Mouse (Mus musculus): Measurements from ENCODE around the gene Slit1. TPM values are rescaled to one million over a fixed set of nuclear protein-coding genes. Genes with fewer than 3 reads are reported as not detected.
A peak's percentile ranks its signal among the peaks of the same experiment; 100 is the strongest.

The Slit1 gene
- polyA plus RNA-seq, 1 experiment from 2014 or later: 0.16 TPM

DNA sequence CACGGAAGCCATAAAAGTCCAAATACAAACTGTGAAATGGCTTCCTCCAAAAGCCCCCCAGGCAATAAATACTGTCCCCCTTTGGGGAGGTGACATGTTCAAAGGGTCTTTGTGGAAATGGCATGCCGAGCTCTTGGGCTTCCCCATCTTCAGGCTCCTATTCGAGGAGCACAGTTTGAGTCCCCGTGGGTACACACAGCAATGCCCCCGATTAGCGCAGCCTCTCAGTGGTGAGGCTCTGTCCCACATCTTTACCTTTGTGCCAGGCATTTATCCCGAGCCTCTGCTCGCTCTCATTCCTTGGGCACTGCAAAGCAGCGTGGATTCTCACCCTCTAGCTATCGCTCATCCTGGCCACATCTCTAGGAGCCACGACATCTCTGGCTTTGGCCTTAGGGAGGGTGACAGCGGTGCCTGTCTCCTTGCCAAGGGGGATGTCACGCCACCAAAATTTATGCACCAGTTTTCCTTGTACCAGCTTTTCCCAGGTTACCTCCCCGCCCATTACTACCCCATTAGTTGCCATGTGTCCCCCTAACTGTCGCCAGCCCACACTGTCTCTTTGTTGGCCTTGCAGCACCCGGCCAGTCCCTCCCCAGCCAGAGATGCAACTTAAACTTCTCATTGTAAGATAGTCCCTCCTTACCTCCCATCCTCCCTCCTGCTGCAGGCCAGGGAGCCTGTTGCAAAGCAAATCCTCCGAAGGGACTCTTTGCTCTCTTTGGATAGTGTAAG is 37.2 kb downstream of the Slit1 start:
- ATAC-seq (no peak), DNase-seq (ENCODE audit: low spot score) (no peak)
- no peak overlapping the region for H3K4me2 ChIP-seq (replicated peaks; ENCODE audit: low read depth, low read length)
- no peaks in the 10 kb centered on the region for H3K9me3 ChIP-seq (ENCODE audit: low read length)
- H3K27ac ChIP-seq (ENCODE audit: low read length): no peak overlapping the region
- H3K9ac ChIP-seq (replicated peaks; ENCODE audit: low read depth): no peak overlapping the region
- no peaks in the 10 kb centered on the region for H3K36me3 ChIP-seq (ENCODE audit: insufficient read depth, low read length)
- no peaks in the 10 kb centered on the region for H3K27me3 ChIP-seq (replicated peaks; ENCODE audit: insufficient read depth, low read length)
- no peak overlapping the region for H3K4me3 ChIP-seq (ENCODE audit: low read depth, low read length)
- no peak for TF ChIP-seq CTCF (IDR thresholded peaks at IDR 0.05)
- no peak for TF ChIP-seq EP300 (IDR thresholded peaks at IDR 0.05)
- 74% methylated on average over 17 of the region's 17 CpGs for WGBS
- H3K4me1 ChIP-seq (ENCODE audit: insufficient read depth, low read depth, low read length): no peaks in the 10 kb centered on the region

DNA sequence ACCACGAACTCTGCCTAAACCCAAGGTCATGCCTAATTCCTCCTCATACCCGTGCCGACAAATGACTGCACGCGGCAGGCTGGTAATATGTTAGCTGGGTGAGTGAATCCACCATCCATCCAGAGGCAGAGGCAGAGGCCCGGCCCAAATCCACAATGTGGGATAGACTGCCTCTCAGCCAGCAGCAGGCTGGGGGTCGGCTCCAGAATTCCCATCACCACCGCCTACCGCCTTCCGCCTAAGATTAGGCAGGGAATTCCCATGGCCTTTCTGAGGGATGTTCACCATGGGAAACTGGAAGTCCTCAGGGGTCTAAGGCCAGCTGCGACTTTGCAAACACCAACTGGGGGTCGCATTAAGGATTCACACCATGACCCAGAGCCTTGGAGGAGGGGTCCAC is 38.0 kb downstream of the Slit1 start:
- no peak overlapping the region for H3K9ac ChIP-seq (replicated peaks; ENCODE audit: low read depth)
- H3K27ac ChIP-seq (ENCODE audit: low read length): no peak overlapping the region
- TF ChIP-seq CTCF (IDR thresholded peaks at IDR 0.05) (no peak), EP300 (IDR thresholded peaks at IDR 0.05) (no peak)
- no peak overlapping the region for H3K4me3 ChIP-seq (ENCODE audit: low read depth, low read length)
- H3K36me3 ChIP-seq (ENCODE audit: insufficient read depth, low read length): no peaks in the 10 kb centered on the region
- no peaks in the 10 kb centered on the region for H3K9me3 ChIP-seq (ENCODE audit: low read length)
- no peaks in the 10 kb centered on the region for H3K27me3 ChIP-seq (replicated peaks; ENCODE audit: insufficient read depth, low read length)
- DNase-seq (ENCODE audit: low spot score) (no peak), ATAC-seq (no peak)
- no peak overlapping the region for H3K4me2 ChIP-seq (replicated peaks; ENCODE audit: low read depth, low read length)
- WGBS: 46% methylated on average over 12 of the region's 12 CpGs
- H3K4me1 ChIP-seq (ENCODE audit: insufficient read depth, low read depth, low read length): no peaks in the 10 kb centered on the region

GRCm38 (mm10) chr19:41702638-41703037 is 40.8 kb downstream of the Slit1 start:
- Histone ChIP-seq H3K27ac (ENCODE audit: low read length) (no peak overlapping the region), H3K27me3 (replicated peaks; ENCODE audit: insufficient read depth, low read length) (no peaks in the 10 kb centered on the region), H3K9me3 (ENCODE audit: low read length) (no peaks in the 10 kb centered on the region), H3K9ac (replicated peaks; ENCODE audit: low read depth) (no peak overlapping the region), H3K4me2 (replicated peaks; ENCODE audit: low read depth, low read length) (no peak overlapping the region), H3K4me3 (ENCODE audit: low read depth, low read length) (no peak overlapping the region), H3K4me1 (ENCODE audit: insufficient read depth, low read depth, low read length) (no peaks in the 10 kb centered on the region), H3K36me3 (ENCODE audit: insufficient read depth, low read length) (no peaks in the 10 kb centered on the region)
- TF ChIP-seq EP300 (IDR thresholded peaks at IDR 0.05): no peak
- TF ChIP-seq CTCF (IDR thresholded peaks at IDR 0.05): no peak
- WGBS: 65% methylated on average over 6 of the region's 6 CpGs
- ATAC-seq (no peak), DNase-seq (ENCODE audit: low spot score) (no peak)

DNA sequence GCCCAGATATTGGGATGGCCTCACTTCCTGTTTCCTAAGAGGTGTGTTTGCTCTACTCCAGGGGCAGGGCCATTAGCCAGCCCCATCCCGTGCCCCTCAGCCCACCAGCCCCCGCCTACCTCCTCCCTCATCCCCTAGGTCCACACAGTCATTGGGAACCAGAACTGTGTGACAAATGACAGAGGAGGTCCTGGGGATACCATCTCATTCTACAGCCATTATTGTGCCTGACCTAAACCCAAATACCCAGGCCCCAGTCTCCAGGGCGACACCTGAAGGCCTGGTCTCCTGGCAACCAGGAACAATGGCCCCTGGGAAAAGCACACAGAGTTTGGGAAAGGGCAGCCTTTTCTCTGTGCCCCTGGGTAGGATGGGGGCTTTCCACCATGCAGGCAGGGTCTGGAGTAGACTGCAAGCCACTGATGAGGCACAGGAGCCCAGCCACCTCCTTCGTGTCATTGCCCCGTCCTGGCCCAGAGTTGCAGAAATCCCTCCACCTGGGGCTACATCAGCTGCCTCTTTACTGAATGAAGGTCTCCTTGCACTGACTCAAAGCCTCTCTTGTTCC is 44.5 kb downstream of the Slit1 start:
- Histone ChIP-seq H3K4me2 (replicated peaks; ENCODE audit: low read depth, low read length) (no peak overlapping the region), H3K36me3 (ENCODE audit: insufficient read depth, low read length) (no peaks in the 10 kb centered on the region), H3K9me3 (ENCODE audit: low read length) (no peaks in the 10 kb centered on the region), H3K9ac (replicated peaks; ENCODE audit: low read depth) (no peak overlapping the region), H3K27me3 (replicated peaks; ENCODE audit: insufficient read depth, low read length) (no peaks in the 10 kb centered on the region), H3K27ac (ENCODE audit: low read length) (no peak overlapping the region), H3K4me1 (ENCODE audit: insufficient read depth, low read depth, low read length) (no peaks in the 10 kb centered on the region), H3K4me3 (ENCODE audit: low read depth, low read length) (no peak overlapping the region)
- ATAC-seq: no peak
- TF ChIP-seq EP300 (IDR thresholded peaks at IDR 0.05): no peak
- no peak for TF ChIP-seq CTCF (IDR thresholded peaks at IDR 0.05)
- DNase-seq (ENCODE audit: low spot score): no peak
- 57% methylated on average over 5 of the region's 5 CpGs for WGBS

DNA sequence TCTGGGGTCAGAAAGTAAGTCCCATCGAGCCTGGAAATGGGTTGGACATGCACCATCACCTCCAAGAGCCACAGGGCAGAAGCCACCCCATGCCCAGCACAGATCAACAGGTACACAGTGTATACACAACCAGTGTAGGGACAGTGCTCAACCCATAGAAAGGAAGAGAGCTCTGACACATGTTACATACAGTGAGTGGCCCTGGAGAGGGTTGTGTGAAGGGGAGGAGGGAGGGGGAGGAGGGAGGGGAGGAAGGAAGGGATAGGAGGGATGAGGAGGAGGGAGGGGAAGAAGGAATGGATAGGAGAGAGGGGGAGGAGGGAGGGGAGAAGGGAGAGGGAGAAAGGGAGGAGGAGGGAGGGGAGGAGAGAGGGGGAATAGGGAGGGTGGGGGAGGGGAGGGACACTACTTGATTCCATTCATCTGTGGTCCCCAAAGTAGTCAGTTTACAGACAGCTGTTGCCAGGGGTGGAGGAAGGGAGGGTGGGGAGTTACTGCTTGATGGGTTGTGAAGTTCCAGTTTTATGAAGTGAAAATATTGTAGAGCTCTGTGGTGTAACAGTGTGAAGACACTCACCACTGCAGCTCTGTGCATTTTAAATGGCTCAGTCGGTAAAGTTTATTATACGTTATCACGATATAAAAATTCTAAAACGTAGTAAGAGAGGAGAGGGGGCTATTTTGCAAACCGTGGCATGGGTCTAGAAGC is 45.5 kb downstream of the Slit1 start:
- 55% methylated on average over 6 of the region's 6 CpGs for WGBS
- no peak for DNase-seq (ENCODE audit: low spot score)
- Histone ChIP-seq H3K36me3 (ENCODE audit: insufficient read depth, low read length) (no peaks in the 10 kb centered on the region), H3K9me3 (ENCODE audit: low read length) (no peaks in the 10 kb centered on the region), H3K4me2 (replicated peaks; ENCODE audit: low read depth, low read length) (no peak overlapping the region), H3K9ac (replicated peaks; ENCODE audit: low read depth) (no peak overlapping the region), H3K27me3 (replicated peaks; ENCODE audit: insufficient read depth, low read length) (no peaks in the 10 kb centered on the region), H3K4me3 (ENCODE audit: low read depth, low read length) (no peak overlapping the region), H3K27ac (ENCODE audit: low read length) (no peak overlapping the region), H3K4me1 (ENCODE audit: insufficient read depth, low read depth, low read length) (no peaks in the 10 kb centered on the region)
- 0 out of 2 replicates have a peak, but pooled peaks have one; percentile 11 for ATAC-seq
- TF ChIP-seq CTCF (IDR thresholded peaks at IDR 0.05) (no peak), EP300 (IDR thresholded peaks at IDR 0.05) (no peak)

DNA sequence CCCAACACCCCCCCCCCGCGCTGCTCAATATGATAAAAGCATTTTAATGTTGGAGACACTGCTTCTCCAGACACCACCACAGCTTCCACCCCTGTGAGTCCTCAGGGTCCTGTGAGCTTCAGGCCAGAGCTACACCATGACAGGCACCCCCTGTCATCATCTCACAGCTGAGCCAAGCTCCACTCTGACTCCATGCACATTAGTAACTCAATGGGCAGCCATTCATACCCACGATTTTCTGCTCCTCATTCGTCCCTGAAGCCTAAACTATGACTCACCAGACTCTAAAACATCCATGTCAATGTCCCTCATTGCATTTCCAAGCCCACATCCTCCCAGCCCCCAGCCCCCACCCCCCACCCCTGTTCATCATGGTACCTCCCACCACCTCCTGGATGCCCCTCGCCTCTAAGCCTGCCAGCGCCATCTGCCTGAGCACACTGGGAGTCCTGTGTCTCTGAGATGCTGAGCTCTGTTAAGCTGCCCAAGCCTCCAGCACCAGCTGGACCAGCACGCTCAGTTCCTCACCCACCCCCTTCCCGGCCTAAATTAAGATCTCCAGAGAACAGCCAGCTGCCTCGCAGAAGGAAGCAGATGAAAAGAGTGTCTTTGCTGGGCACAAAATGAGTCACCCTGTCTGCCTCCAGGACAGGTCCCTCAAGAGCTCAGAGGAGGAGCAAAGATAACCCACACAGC is 46.2 kb downstream of the Slit1 start:
- DNase-seq (ENCODE audit: low spot score) (peak; percentile 41), ATAC-seq (peak; percentile 41; the same call in 1 of the 2 replicates)
- no peaks in the 10 kb centered on the region for H3K36me3 ChIP-seq (ENCODE audit: insufficient read depth, low read length)
- no peak overlapping the region for H3K27ac ChIP-seq (ENCODE audit: low read length)
- H3K9me3 ChIP-seq (ENCODE audit: low read length): no peaks in the 10 kb centered on the region
- no peak for TF ChIP-seq EP300 (IDR thresholded peaks at IDR 0.05)
- TF ChIP-seq CTCF (IDR thresholded peaks at IDR 0.05): peak; percentile 17; the same call in 1 of the 2 replicates
- no peak overlapping the region for H3K9ac ChIP-seq (replicated peaks; ENCODE audit: low read depth)
- H3K4me3 ChIP-seq (ENCODE audit: low read depth, low read length): no peak overlapping the region
- H3K4me2 ChIP-seq (replicated peaks; ENCODE audit: low read depth, low read length): no peak overlapping the region
- H3K4me1 ChIP-seq (ENCODE audit: insufficient read depth, low read depth, low read length): no peaks in the 10 kb centered on the region
- no peaks in the 10 kb centered on the region for H3K27me3 ChIP-seq (replicated peaks; ENCODE audit: insufficient read depth, low read length)
- 45% methylated on average over 9 of the region's 9 CpGs for WGBS

All from lung, postnatal 0 days (tissue).